Mouse (Mus musculus): ENCODE measurements around the gene Lrfn3. TPM values are rescaled to one million over a fixed set of nuclear protein-coding genes. Genes with fewer than 3 reads are reported as not detected.

The Lrfn3 gene
- polyA plus RNA-seq, 1 experiment from 2014 or later: 7.5 TPM

DNA sequence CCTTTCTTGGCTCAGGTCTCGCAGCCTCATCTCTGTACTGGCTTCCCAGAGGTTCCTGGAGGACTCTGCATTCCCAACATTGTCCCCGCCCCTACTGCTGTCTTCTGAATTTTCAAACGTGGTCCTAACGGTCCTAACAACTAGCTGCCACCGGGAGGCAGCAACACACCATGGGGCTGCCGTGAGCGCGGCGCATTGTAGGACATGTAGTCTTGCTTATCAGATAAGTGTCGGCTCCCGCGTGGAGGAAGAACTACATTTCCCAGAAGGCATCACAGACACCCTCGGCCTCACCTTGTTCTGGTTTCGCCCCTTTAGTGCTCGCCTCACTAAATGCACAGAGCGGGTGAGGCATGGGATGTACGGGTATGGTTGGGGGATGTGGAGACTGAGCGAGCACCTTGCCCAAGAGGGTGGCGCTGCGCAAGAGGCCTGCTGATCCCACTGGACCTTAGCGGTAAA lies 11.0 kb upstream of the Lrfn3 start:
- Histone ChIP-seq H3K36me3 (no peaks in the 10 kb centered on the region), H3K9ac (peak overlapping the region; percentile 67), H3K4me3 (peak overlapping the region; percentile 45), H3K4me2 (replicated peaks) (peak overlapping the region; percentile 66), H3K4me1 (no peaks in the 10 kb centered on the region), H3K9me3 (no peaks in the 10 kb centered on the region), H3K27ac (no peak overlapping the region), H3K27me3 (peaks cover 3% of the 10 kb centered on the region; the same call in 1 of the 2 replicates)
- WGBS: under 1% methylated on average over 21 of the region's 21 CpGs
- peak; percentile 99 for ATAC-seq (ENCODE audit: low FRiP score, low read depth)

DNA sequence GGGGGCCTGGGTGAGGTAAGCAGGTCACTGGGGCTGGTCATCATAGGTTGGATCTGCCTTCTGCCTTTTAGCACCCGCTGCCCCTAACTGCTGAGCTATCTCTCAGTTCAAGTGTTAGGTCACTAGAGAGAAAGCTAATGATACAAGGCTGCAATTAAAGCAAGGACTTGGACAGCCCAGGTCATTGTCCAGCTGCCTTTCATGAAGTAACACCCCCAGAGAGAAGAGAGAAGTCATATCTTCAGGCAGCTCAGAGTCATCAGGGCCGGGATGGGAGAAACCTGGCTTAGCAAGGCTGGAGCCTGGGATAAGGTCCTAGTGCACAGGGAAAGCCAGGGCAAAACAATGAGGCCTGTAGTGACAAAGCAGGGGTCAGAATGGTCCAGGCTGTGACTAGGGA lies 4.9 kb upstream of the Lrfn3 start:
- WGBS: 76% methylated on average over 2 of the region's 2 CpGs
- ATAC-seq (ENCODE audit: low FRiP score, low read depth): no peak
- Histone ChIP-seq H3K4me2 (replicated peaks) (no peak overlapping the region), H3K36me3 (no peaks in the 10 kb centered on the region), H3K4me3 (no peak overlapping the region), H3K9me3 (no peaks in the 10 kb centered on the region), H3K9ac (no peak overlapping the region), H3K27ac (no peak overlapping the region), H3K4me1 (peaks cover 7% of the 10 kb centered on the region), H3K27me3 (peaks cover 16% of the 10 kb centered on the region)

DNA sequence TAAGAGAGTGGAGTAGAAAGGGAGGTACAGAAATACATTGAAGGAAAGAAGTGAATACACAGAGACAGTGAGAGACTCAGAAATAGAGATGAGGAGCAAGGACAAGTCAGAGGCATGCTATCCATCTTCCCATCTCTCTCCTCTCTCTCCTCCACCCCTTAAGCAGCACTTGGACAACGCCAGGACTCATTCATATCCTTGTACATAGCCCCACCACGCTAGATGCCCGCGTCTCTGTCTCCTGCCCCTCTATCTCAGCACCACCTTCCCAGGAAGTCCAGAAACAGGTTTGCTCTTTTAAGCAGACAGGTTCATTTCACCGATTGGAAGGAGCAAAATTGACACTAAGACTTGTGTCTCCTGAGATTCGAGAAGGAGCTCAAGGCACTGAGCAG lies 769 bp upstream of the Lrfn3 start:
- 0 out of 2 replicates have a peak, but pooled peaks have one; percentile 1 for ATAC-seq (ENCODE audit: low FRiP score, low read depth)
- Histone ChIP-seq H3K27me3 (peaks cover 16% of the 10 kb centered on the region), H3K9ac (peak overlapping the region; percentile 88; the same call in 1 of the 2 replicates), H3K9me3 (no peaks in the 10 kb centered on the region), H3K27ac (no peak overlapping the region), H3K36me3 (peaks cover 15% of the 10 kb centered on the region), H3K4me3 (peak overlapping the region; percentile 66), H3K4me1 (peaks cover 28% of the 10 kb centered on the region), H3K4me2 (replicated peaks) (peak overlapping the region; percentile 81)
- WGBS: 72% methylated on average over 6 of the region's 6 CpGs

DNA sequence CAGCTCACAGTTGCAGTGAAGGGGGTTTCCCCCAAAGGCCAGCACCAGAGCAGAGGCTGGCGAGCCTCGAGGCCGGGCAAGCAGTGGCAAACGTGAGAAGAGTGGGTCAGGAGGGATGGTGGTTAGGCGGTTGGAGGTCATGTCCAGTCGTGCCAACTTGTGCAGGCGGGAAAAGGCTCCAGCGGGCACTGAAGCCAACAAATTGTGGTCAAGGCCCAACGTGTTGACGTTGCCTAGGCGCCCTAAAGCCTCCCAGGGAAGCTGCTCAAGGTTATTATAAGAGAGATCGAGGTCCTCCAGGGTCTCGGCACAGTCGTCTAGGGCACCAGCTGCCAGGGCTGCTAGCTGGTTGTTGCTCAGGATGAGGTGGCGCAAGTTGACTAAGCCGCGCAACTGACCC lies 2.5 kb downstream of the Lrfn3 start:
- Histone ChIP-seq H3K27ac (no peak overlapping the region), H3K9me3 (no peaks in the 10 kb centered on the region), H3K4me3 (no peak overlapping the region), H3K27me3 (peaks cover 13% of the 10 kb centered on the region), H3K4me1 (peaks cover 28% of the 10 kb centered on the region), H3K36me3 (peaks cover 35% of the 10 kb centered on the region), H3K9ac (no peak overlapping the region), H3K4me2 (replicated peaks) (no peak overlapping the region)
- WGBS: 89% methylated on average over 17 of the region's 17 CpGs
- ATAC-seq (ENCODE audit: low FRiP score, low read depth): no peak

DNA sequence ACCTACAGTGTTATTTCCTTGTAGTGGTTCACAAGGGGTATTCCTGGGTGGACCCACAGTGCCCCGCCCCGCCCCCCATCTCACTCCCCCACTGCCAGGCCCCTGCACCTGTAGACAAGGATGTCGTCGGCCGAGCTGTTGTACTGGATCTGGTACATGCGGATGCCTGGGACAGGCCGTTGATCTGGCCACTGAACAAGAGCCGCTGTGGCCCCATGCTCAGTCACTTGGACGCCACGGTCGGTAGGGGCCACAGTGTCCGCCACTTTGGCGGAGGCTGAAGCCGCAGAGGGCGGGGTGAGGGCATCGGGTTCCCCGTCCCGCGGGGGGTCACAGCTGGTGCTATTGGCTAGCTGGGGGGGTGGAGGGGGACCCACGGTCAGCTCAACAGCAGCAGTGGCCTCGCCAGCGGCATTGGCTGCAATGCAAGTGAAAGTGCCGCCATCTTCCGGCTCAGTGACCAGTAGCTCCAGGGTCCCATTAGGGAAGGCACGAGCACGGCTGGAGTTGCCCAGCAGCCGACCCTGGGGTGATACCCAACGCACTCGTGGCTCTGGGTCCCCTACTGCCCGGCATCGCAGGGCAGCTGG lies 3.2 kb downstream of the Lrfn3 start:
- ATAC-seq (ENCODE audit: low FRiP score, low read depth): no peak
- H3K27ac ChIP-seq: no peak overlapping the region
- no peak overlapping the region for H3K9ac ChIP-seq
- H3K27me3 ChIP-seq: peaks cover 8% of the 10 kb centered on the region
- no peak overlapping the region for H3K4me3 ChIP-seq
- peaks cover 38% of the 10 kb centered on the region for H3K36me3 ChIP-seq
- WGBS: 87% methylated on average over 31 of the region's 31 CpGs
- peaks cover 28% of the 10 kb centered on the region for H3K4me1 ChIP-seq
- H3K4me2 ChIP-seq (replicated peaks): no peak overlapping the region
- H3K9me3 ChIP-seq: no peaks in the 10 kb centered on the region

DNA sequence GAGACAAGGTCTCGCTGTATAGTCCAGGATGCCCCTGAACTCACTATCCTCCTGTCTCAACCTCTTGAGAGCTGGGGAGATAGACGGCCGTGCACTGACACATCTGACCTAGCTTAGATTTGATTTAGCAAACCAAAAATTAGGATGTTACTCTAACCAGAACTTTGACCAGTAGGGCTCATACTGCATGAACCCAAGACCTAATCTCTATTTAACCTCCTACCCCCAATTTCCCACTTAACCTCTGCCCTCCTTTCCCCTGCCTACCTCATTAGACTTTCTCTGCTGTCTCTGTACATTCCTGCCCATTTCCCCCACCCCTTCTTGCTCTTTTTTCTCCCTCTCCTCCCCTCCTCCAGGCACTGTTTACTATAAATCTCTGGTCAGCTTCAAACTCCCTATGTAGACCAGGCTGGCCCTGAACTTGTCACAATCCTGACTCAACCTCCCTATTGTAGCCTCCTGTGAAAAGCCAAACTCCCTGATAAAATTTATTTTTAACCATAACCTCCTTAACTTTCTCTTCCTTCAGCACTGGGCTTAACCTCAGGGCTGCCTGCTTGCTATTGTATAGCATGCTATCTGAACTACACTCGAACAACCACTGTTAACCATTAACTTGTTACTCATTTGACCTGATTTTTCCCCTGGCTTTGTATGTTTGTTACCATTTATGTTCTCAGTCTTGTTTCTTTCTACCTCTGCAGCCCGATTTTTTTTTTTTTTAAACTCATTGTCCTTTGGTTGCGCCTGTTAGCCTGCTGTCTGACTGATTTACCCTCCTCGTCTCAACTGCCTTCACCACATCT lies 4.0 kb downstream of the Lrfn3 start:
- H3K4me3 ChIP-seq: no peak overlapping the region
- H3K4me1 ChIP-seq: peaks cover 28% of the 10 kb centered on the region
- no peak overlapping the region for H3K4me2 ChIP-seq (replicated peaks)
- ATAC-seq (ENCODE audit: low FRiP score, low read depth): no peak
- H3K9ac ChIP-seq: peak overlapping the region; percentile 48
- no peak overlapping the region for H3K27ac ChIP-seq
- H3K9me3 ChIP-seq: no peaks in the 10 kb centered on the region
- peaks cover 38% of the 10 kb centered on the region for H3K36me3 ChIP-seq
- 73% methylated on average over 7 of the region's 7 CpGs for WGBS
- no peaks in the 10 kb centered on the region for H3K27me3 ChIP-seq

DNA sequence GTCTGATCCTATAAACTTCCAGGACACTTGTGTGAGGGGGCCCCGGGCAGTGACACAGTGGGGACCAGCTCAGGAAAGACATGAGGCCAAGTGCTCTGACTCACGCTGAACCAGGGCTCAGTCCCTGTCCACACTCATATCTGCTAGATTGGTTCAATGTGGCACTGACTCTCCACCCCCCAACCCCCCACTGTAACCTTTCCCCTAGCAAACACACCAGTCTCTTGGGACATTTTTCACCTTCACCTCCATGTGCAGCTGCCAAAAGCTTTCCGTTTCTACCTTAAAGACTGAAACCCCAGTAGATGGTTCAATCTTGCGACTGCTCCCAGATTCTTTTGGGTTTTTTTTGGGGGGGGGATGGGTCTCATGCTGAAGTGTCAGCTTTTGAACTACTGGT lies 8.5 kb downstream of the Lrfn3 start:
- WGBS: 57% methylated on average over 4 of the region's 4 CpGs
- Histone ChIP-seq H3K27ac (no peak overlapping the region), H3K4me2 (replicated peaks) (no peak overlapping the region), H3K9me3 (no peaks in the 10 kb centered on the region), H3K9ac (no peak overlapping the region), H3K4me3 (no peak overlapping the region), H3K4me1 (no peaks in the 10 kb centered on the region), H3K27me3 (peaks cover 13% of the 10 kb centered on the region), H3K36me3 (peaks cover 23% of the 10 kb centered on the region)
- ATAC-seq (ENCODE audit: low FRiP score, low read depth): no peak

GRCm38 (mm10) chr7:30353279-30353822 lies 9.2 kb downstream of the Lrfn3 start:
- Histone ChIP-seq H3K9ac (no peak overlapping the region), H3K4me1 (no peaks in the 10 kb centered on the region), H3K27me3 (peaks cover 21% of the 10 kb centered on the region), H3K4me2 (replicated peaks) (no peak overlapping the region), H3K9me3 (no peaks in the 10 kb centered on the region), H3K36me3 (peaks cover 23% of the 10 kb centered on the region), H3K4me3 (no peak overlapping the region), H3K27ac (no peak overlapping the region)
- no peak for ATAC-seq (ENCODE audit: low FRiP score, low read depth)
- 17% methylated on average over 6 of the region's 6 CpGs for WGBS

DNA sequence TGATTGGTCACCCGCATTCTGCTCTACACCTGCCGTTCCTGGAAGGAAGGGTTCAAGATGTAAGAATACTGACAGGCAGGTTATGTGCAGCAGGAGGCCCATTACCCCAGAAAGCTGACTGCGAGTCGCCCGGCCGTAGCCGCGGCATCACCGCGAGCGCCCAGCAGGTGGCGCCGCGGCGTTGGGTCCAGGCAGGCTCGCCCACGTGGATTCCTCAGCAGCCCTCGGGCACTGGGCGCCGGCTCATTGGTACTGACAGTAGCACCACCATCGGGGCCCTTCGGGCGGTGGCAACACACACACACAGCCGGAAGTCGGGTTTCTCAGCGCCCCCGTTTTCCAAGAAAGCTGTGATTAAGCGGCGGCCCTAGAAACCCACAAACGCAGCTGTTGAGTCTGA lies 14.7 kb downstream of the Lrfn3 start:
- H3K4me3 ChIP-seq: no peak overlapping the region
- H3K27me3 ChIP-seq: peaks cover 40% of the 10 kb centered on the region
- H3K4me1 ChIP-seq: peaks cover 5% of the 10 kb centered on the region; the same call in 1 of the 2 replicates
- no peaks in the 10 kb centered on the region for H3K9me3 ChIP-seq
- H3K4me2 ChIP-seq (replicated peaks): peak overlapping the region; percentile 30
- H3K36me3 ChIP-seq: no peaks in the 10 kb centered on the region
- no peak overlapping the region for H3K27ac ChIP-seq
- 3% methylated on average over 30 of the region's 30 CpGs for WGBS
- no peak overlapping the region for H3K9ac ChIP-seq
- ATAC-seq (ENCODE audit: low FRiP score, low read depth): no peak

GRCm38 (mm10) chr7:30346635-30347379 lies 15.8 kb downstream of the Lrfn3 start:
- H3K4me3 ChIP-seq: no peak overlapping the region
- H3K9me3 ChIP-seq: no peaks in the 10 kb centered on the region
- no peak overlapping the region for H3K27ac ChIP-seq
- no peaks in the 10 kb centered on the region for H3K36me3 ChIP-seq
- H3K9ac ChIP-seq: no peak overlapping the region
- peaks cover 41% of the 10 kb centered on the region for H3K27me3 ChIP-seq
- ATAC-seq (ENCODE audit: low FRiP score, low read depth): no peak
- peaks cover 5% of the 10 kb centered on the region; the same call in 1 of the 2 replicates for H3K4me1 ChIP-seq
- WGBS: 26% methylated on average over 21 of the region's 21 CpGs
- H3K4me2 ChIP-seq (replicated peaks): no peak overlapping the region

GRCm38 (mm10) chr7:30339432-30340109 lies 23.0 kb downstream of the Lrfn3 start:
- Histone ChIP-seq H3K27ac (no peak overlapping the region), H3K9ac (no peak overlapping the region), H3K4me1 (peaks cover 5% of the 10 kb centered on the region; the same call in 1 of the 2 replicates), H3K36me3 (no peaks in the 10 kb centered on the region), H3K27me3 (peaks cover 21% of the 10 kb centered on the region), H3K9me3 (no peaks in the 10 kb centered on the region), H3K4me2 (replicated peaks) (no peak overlapping the region), H3K4me3 (no peak overlapping the region)
- ATAC-seq (ENCODE audit: low FRiP score, low read depth): no peak
- 73% methylated on average over 5 of the region's 5 CpGs for WGBS

Measured in limb, embryonic 13.5 days (tissue).